Mouse (Mus musculus) c-Kit-positive CD71-negative TER-119-negative erythroid progenitor cells, embryonic 14.5 days (primary cell): ENCODE data around the gene Stk31.
"Not testable (repeated sequence)": the region's sequence is repeated elsewhere in the genome, so short reads cannot be mapped to it uniquely, and the experiment has no call there.

Experiments
- DNase-seq: peaks from one replicate; pipeline ENCODE4 v3.0.0-alpha.2; 2013; ENCODE audit warnings: low read depth

The Stk31 gene

DNA sequence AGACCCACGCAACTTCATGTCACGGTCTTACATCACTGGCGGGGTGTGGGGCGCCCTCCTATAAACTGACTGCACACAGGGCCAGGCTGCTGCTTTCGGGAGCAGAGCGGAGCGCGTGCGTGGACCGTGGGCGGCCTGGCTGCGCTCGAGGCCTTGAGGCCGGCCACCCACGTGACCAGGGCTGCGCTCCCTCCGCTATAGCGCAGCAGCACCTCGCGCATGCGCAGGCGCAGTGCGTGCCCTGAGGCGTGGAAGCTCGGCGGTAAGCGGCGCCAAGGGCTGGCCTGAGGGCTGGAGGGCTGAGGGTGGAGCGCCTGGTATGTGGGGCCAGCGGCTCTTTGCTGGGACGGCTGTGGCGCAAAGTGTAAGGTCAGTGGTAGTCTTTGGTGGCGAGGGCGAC is at the start of gene Stk31:
Stk31 (plus strand) TSS at position 289 of the 400 bp plus-strand sequence.
- no peak for DNase-seq

DNA sequence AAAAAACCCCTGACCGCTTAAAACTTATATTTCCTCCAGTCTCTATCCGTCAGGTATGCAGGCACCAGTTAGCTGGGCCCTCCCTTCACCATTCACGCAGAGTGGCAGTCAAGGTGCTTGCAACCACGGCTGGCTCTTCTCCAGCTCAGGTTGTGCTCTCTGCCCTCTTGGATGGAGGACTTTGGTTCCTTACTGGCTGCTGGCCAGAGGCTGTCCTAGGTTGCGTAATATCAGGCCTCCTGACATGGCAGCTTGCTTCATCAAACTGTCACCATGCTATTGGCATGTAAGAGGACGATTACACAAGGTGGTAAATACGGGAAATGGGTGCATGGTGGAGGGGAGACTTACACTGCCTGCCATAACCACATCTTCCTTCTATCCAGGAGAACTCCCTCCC is 45.6 kb upstream of the Stk31 start:
- DNase-seq, result no peak

DNA sequence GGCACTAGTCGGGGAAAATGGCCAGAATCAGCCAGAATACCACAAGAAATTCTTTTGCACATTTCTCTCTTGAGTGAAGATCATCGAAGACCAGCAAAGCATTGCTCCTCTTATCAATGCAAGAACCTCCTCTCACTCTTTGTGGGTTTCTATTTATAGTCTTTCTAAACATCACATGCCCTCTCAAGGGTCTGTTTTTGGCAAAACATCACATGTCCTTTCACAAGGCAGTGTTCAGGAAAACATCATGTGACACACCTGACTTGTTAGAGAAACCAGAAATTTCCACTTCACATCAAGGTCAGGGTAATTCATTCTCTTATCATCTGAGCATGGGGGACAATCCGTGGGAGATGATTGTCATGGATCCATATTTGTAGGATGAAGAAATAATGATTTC is 40.8 kb upstream of the Stk31 start:
- DNase-seq, result no peak

GRCm38 (mm10) chr6:49355171-49355570 is 40.2 kb upstream of the Stk31 start:
- DNase-seq, result no peak

- no peak for DNase-seq
Measured at GRCm38 (mm10) chr6:49360420-49360819, 35.0 kb upstream of the Stk31 start.

DNA sequence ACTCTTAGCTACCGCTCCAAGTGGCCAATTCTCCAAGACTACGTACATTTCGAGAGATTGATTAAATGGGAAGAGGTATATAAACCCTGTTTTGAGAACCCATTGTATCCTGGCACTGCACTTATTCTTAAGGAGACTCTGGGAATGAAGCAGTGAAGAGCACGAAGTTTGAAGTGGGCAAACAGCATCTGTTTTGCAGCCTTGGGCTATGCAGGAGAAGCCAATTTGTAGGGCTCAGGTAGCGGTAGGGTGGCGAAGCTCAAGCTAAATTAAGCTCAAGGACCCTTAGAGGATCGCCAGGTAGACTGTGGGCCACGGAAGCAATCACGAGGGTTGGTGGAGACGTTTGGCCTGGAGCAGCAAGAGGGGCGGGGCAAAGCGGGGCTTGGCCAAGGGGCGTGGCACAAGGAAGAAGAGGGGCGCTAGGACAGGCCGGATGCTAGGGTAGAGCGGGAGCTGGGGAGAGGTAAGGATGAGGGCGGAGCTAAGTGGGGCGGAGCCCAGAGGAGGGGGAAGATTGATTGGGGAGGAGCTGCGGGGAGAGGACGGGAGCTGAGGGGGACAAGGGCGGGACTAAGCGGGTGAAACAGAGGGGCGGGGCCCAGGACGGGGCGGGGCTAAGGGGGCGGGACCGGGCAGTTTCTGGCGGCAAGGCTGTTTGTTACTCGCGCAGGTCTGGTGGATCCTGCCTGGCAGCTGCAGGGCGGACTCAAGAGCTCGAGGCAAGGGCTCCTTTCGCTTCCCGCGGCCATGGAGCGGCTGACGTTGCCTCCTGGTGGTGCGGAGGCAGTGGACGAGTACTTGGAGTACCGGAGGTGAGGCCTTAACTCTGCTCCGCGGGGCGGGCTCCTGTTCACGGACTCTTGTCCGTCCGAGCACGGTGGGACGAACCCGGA is 28.0 kb upstream of the Stk31 start, which contains the start of gene Fam221a:
Fam221a (plus strand) TSS at position 581 of the 896 bp plus-strand sequence.
- peak; percentile 79 for DNase-seq

GRCm38 (mm10) chr6:49368212-49368611 is 27.2 kb upstream of the Stk31 start:
- DNase-seq, result no peak

DNA sequence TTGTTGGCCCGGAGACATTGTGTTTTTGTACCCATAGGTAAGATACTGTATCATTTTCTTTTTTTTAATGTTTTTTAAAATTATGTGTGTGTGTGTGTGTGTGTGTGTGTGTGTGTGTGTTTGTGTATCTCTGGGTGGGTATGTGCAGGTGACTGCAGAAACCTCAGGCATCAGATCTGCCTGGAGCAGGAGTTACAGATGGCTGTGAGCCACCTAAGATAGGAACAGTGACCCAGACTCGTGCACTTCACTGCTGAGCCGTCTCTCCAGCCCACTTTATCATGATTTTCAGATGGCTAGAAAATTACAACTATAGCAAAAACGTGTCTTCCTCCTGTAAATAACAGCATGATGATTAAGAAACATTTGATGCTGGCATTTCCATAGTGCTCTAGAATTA is 22.7 kb upstream of the Stk31 start:
- no peak for DNase-seq

GRCm38 (mm10) chr6:49373943-49374342 is 21.5 kb upstream of the Stk31 start:
- DNase-seq, result no peak

GRCm38 (mm10) chr6:49378328-49378727 is 17.1 kb upstream of the Stk31 start:
- no peak for DNase-seq

DNA sequence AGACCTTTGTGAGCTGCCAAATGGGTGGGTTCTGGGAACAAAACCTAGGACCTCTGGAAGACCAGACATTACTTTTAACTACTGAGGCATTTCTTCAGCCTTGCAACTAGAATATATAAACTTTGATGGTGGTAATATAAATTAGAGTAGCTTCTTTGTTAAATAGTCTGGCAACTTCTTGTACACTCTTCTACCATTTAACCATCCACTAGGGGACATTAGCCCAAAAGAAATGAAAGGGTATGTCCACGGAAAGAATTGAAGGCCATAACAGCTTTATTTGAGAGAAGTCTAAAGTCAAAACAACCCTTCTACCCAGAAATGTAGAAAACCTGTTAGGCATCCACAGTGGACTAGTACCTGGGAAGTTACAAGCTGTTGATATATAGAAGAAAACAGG is 1.1 kb upstream of the Stk31 start:
- no peak for DNase-seq

- no peak for DNase-seq
Measured at GRCm38 (mm10) chr6:49397466-49397865, 2.1 kb downstream of the Stk31 start.

DNA sequence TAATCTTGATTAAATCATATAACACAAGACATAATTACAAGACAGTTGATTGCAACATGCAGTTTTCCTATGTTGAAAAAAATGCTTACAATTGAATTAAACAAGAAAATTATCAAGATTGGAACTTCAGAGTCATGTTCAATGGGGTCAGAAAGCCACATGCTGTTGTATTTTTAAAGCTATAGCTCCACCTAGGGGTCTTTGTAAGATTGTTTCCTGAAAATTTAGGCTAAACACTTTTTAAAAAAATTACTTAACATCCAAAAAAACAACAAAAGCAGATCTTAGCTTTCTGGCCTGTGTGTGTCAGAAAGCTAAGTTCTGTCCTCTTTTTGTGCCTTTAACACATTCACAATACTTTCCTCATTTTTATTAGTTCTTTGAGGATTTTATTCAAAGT is 3.0 kb downstream of the Stk31 start:
- DNase-seq, result peak; percentile 43

DNA sequence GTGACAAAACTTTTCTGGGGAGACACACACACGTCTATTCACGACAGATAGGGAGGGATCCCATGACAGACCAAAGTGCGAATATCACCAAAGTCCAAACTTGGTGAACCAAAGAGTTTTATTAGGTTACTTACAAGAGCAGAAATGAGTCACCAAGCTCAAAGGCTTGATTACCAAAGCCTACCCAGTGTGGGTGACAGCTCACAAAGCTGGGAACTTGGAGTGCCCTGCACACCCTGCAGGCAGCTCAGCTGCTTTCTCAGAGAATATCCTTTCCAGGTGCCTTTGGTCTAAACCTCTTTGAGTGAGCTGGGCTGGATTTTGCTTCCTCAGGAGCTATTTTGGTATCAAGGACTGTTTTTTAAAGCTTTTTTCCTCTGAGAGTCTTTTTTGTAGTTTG is 15.4 kb downstream of the Stk31 start:
- no peak for DNase-seq

DNA sequence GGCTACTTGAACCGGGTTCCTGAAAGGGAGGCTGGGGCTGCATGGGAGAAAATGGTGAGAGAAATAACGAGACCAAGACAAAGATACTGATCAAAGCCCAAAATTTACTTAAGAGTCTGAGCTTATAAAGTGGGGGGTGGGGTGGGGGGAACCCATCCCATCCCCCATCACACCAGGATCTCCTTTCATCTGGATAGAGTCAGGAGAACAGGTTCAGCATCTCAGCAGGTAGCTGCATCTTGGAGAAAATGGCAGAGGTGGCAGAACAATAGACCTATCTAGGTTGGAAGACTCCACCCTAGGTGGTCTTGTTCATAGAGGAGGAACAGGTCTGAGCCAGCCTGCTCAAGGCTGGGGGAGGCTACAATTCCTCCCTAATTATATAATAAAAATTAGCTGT is 17.6 kb downstream of the Stk31 start:
- DNase-seq, result not testable (repeated sequence)

GRCm38 (mm10) chr6:49415971-49416370 is 20.6 kb downstream of the Stk31 start:
- DNase-seq, result no peak

DNA sequence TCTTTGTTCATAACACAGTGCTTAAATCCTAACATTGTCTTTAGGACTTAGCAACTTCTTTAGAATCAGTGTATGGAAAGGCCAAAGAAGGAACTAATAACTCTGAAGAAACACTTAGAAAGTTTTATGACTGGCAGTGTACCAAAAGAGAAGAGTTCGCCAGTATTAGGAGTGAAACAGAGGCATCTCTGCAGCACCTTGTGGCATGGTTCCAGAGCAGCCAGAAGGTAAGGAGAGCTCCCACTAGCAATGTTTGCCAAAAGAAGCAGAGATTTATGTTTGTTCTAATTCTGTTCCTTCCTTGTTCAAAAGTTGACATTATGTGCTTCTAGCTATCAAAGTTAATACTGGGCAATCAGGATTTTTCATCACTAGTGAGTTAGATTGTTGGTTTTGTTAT is 41.9 kb downstream of the Stk31 start:
- DNase-seq, result no peak

GRCm38 (mm10) chr6:49458112-49458511 is 62.7 kb downstream of the Stk31 start:
- no peak for DNase-seq

- no peak for DNase-seq
Measured at GRCm38 (mm10) chr6:49483205-49483604, 87.8 kb downstream of the Stk31 start.

GRCm38 (mm10) chr6:49491526-49491925 is 96.1 kb downstream of the Stk31 start:
- DNase-seq, result no peak

DNA sequence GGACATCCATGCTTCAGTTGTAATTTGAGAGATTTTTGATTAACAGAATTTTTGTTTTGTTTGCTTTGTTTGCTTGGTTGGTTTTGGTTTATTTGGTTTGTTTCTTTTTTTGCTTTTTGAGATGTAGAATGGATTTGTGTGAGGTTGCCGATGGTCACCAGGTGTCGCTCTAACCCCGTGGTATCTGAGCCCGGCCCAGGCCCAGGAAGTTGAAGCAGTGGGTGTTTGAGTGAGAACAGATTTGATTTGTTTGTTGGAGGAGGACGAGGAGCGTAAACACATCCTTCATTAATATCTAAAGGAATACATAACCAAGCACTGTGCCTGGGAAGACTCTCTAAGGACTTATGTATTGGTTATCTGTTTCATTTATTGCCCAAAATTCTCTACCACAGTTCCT is 123.6 kb downstream of the Stk31 start:
- peak; percentile 28 for DNase-seq
